Mouse (Mus musculus): ENCODE measurements around the gene Tmc6.
A peak's percentile ranks its signal among the peaks of the same experiment; 100 is the strongest.

Gene Tmc6

DNA sequence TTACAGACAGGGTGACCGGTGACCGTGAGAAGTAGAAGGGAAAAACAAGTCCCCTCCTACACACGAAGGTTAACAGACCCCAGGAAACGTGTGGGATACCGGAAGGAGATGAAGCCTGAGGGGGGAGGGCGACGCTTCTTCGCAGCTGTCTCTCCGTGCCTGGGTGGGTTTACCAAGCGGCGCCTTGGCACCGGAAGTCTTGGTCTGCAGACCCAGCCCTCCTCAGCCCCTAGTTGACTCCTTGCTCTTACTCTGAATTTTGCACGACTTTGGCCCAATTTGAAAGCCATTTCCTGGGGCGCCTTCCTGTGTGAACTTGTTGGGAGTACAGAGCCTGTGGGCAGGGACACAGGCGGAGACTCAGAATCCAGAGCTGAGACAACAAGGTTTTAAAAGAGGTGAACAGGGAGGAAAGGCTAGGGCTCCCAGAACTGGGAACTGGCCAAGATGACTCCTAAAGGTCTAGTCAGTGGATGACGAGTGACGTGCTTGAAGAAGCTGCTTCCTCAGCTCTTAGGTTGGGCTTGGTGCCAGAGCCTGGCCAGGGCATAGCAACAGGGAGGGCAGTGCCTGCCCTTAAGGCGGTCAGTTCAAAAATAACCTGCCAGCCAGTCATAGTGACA is 688 bp downstream of the Tmc6 start:
- DNase-seq (ENCODE audit: low spot score in 2 of 2) = peak in 1 of 2 experiments; percentile 56

DNA sequence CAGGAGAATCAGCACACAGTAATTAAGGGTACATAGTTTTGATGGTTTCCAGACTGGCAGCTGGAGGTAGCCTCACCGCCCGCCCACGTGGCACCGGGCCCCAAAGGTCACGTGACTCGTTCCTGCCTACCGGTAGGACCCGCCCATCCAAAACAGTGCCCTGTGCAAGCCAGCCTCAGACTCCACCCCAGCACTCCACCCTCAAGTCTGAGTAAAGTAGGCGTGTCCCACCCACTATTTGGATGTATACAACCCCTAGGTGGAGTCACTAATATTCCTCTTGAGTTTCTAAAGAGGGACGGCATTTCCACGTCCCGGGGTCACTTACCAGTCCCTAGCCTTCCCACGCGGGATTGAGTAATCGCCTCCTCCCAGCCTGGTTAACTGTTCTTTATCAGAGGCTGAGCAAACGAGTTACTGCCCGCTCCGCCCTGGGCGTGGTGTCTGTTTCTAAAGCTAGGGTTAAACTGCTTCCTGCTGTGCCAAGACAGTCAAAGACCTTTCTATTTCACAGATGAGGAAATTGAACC is 1.4 kb downstream of the Tmc6 start:
- DNase-seq (ENCODE audit: low spot score in 2 of 2) = peak; percentile 82 to 90

DNA sequence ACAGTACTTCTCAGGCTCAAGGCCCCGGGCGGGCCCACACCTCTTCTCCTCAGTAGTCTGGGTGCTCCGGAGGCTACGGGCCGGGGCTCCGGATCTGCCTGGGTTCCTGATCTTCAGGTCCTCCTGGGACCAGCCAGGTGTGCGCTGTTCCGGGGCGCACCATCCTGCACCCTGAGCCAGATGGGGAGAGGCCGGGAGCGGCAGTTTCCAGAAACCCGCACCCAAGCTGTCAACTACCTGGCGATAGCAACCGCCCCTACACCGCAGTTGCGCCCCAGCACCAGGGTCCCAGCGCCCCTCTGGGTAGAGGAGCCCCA is 1.8 kb downstream of the Tmc6 start:
- DNase-seq (ENCODE audit: low spot score in 2 of 2) = no peak

DNA sequence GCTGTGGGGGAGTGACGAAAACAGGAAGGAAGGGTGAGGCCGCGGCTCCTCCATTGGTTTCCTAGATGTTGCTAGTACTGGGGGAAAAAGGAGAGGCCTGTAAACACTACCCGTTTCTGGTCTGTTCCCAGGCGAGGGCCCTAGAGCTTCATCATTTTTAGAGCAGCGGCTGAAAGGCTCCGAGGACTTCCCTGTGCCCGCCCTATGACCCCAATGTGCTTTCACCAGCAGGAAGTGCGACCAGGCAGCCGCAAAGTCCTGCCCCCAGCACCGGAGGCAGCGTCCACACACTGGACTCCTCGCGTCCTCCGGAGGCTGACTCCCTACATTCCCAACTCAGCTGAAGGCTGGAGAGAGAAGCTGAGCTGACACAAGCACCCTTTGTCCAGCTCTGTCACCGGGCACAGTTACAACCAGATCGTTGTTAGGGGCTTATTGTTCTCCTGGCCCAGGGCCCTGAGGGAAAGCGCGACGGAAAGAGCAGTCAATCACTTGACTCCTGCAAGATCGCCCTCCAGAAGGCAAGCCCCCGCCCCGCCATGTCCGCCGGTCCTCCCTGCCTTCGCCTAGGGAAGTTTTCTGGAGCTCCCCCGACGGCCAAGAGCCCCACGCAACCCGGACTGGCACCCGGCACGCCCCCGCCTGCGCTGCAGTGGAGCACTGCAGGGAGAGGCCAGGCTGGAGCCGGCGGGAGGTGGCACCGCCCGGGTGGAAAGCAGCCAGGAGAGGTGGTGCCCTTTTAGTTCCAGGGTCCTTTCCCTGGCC is 2.4 kb downstream of the Tmc6 start:
- DNase-seq (ENCODE audit: low spot score in 2 of 2) = peak in 1 of 2 experiments; percentile 68

DNA sequence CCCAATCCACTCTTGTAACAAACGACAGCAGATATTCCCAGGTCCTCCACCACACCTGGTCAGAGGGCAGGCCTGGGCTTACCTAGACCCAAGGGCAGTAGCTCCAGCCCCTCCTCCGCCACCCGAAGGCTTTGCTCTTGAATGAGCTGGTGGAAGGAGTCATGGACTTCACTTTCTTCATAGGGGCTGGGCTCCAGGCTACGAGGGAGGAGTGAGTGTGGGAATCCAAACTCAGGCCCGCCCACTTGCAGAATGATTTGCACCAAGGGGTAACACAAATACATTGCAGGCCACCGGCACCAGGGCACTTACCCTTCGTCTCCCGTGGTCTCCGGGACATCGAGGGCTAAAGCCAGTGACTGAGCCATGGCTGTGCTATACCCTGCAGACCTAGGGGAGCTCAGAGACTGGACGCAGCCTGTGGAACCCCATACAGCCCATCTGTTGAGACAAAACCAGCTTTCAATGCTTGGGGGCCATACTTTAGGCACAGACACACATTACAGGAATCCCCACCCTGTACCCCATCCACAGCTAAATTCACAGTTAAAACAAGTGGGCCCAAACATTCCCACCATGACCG is 3.1 kb downstream of the Tmc6 start:
- no peak for DNase-seq (ENCODE audit: low spot score in 2 of 2)

DNA sequence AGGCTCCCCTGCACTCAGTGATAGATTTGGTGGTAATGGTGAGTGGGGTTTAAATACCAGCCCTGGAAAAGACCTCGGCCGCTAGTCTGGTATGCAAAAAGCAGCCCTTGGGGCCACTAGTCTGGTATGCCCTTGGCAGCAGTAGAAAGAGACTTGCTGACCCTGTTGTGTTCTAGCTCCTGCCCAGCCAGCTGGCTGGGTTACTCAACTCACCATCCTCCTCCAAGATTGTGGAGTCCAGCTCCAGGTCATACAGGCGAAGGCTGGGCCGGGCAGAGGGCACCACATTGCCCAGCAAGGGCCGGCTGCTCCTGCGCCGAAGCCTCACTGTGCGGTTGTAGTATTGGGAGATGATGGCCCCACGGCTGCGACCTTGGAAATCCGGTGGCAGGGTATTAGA is 4.0 kb downstream of the Tmc6 start:
- DNase-seq (ENCODE audit: low spot score in 2 of 2) = no peak

DNA sequence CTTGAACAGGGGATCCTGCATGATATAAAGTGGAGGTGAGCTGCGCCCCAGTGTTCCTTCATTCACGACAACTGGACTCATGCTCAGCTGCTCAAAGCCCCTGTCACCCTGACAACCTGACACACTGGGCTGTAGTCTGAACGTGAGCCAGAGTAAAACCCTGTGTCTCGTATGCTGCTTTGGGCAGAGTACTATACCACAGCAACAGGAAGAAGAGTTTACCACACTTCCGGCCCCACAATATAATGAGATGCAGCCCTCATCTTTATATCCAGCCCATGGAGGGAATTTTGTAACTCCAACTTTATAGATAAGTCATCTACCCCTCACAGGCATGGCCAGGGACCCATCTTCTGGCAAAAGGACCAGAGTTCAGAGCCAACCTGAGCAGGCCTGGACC is 4.9 kb downstream of the Tmc6 start:
- DNase-seq (ENCODE audit: low spot score in 2 of 2) = no peak

DNA sequence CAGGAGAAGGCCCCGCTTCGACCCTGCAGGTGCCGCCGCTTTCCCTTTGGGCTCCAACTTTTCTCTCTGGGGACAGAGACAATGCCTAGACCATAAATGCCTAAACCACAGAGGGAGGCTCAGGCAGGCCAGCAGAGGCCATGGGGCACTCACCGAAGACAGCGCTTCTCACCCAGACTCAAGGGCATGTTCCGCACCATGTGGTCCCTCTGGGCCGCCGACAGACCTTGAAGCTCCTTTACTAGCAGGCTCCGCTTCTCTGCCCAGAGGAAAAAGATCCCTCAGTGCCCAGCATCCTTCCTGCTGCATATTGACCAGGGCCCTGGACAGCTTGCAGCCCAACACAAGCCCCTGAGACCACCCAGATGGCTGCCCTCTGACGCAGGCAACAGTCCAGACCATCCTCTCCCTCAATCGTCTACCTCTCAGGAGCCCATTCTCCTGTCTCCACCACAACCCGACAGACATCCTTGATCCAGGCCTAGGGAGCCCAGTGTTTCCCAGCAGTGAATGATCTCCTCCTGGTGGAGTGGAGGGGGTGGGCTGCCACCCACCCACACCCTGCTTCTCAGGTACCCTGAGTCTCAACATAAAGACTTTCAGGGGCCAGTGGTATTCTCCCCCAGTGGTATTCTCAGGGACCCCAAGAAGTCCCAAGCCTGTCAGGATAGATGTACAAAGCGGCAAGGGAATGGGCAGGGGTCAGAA is 5.8 kb downstream of the Tmc6 start:
- DNase-seq (ENCODE audit: low spot score in 2 of 2) = no peak

DNA sequence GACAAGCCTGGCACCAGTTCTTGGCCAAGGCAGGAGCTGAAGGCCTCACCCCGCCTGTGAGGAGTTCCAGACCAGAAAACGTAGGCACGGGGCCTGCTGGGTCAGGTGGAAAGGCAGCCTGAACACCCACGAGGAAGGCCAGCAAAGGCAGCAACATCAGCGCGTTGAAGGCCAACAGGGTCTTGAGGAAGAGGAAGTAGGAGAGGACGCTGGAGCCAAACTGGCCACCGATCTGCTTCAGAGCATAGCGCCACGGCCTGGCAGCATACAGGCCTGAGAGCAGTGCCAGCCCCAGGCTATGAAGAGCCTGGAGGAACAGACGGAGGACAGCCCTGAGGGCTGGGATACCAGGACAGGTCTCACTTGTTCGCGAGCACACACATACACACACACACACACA is 6.5 kb downstream of the Tmc6 start:
- no peak for DNase-seq (ENCODE audit: low spot score in 2 of 2)

DNA sequence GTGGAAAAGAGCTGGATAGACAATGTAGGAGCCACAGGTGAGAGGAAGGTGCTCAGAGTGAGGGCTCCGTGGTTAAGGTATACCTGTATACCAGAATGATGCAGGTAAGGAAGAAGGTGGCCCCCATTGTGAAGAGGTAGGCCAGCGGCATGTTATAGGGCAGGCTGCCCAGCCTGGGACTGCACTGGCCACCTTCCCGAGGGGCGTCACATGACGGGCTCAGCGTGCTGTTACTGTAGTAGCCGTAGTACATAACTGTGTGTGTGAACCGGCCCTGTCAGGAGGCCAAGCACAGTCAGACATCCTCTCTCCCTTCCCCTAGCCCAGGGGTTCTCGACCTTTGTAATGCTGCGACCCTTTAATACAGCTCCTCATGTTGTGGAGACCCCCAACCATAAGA is 7.1 kb downstream of the Tmc6 start:
- DNase-seq (ENCODE audit: low spot score in 2 of 2) = no peak

DNA sequence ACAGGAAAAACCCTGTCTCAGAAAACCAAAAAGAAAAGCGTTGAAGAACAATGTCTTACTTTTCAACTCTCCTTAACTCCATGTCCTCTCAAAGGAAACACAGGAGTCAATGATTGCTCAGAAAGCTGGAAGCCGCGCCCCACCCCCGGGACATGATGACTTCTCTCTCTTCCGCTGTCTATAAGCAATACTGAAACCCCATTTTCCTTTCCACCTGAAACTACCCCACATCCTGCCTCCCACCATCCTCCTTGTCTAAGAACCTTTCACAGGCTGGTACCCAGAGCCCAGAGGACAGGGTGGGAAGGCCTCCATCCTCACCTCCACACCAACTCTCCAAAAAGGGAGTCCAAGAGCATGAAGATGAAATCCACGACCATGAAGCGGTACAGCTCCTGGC is 9.6 kb downstream of the Tmc6 start:
- DNase-seq (ENCODE audit: low spot score in 2 of 2) = no peak

DNA sequence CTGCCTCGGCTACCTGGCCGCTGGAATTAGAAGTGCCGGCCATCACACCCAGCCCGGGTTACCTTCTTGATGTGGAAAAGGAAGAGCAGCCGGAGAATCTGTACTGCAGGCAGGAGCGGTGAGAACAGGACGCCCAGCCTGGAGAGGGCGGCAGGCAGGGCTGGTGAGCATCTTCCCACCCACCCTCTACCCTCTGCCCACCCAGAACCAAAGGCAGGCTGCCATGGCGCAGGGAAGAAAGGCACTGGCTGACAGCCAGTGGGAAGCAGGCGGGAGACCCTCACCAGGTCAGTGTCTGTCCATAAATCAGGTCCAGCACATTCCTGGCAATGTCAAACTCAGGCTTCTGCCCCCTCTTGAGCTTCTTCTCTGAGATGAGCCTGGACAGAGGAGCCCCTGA is 11.6 kb downstream of the Tmc6 start:
- DNase-seq (ENCODE audit: low spot score in 2 of 2) = no peak

DNA sequence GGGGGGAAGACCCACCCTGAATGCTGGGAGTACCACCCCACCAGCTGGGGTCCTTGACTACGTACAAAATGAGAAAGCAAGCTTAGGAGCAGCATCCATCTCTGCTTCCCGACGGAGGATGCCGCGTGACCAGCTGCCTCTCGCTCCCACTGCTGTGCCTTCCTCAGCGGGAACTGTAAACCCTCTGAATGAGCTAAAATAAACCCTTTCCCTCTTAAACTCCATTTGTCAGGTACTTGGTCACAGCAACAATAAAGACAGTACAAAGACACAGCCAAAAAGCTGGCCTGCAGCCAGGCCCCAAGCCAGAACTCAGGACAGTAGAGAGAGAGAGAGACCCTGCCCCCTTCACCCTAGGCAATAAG is 12.3 kb downstream of the Tmc6 start:
- no peak for DNase-seq (ENCODE audit: low spot score in 2 of 2)

DNA sequence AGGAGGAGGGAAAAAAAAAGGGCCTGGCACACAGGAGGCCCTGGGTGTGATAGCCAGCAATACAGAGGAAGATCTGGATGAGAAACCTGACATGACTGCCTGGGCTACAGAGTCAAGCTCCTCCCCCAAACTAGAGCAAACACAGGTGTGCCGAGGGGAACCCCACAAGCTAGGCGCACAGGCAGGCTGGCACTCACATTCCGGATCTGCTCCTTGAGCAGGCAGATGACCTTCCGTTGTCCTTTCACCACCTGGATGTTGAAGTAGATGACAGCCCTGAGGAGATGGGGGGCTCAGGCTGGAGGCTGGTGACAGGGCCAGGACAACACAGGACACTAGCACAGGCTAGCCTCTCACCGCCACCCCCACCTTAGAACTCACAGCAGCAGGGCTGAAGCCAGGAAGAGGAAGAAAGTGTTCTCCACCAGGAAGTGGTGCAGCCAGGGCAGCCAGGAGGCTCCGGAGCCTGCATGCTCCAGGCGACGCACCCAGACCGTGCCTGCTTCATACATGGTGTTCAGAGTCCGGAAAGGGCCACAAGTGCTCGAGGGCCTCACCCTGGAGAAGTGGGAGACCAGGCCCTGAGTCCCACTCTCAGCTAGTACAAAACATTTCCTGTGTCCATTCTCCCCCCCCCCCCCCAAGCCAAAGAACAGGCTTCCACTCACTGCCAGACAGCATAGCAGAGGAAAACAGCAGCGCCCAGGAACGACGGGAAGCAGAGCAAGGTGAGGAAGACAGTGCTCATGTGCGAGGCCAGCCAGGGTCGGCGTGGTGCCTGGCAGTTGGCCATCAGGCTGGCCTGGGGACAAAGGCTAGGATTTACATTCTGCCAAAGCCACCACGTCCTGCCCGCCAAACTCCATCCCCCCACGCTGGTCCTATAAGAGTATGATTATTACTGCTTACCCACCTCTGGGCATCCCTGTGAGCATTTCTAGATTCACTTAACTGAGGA is 13.0 kb downstream of the Tmc6 start:
- no peak for DNase-seq (ENCODE audit: low spot score in 2 of 2)

DNA sequence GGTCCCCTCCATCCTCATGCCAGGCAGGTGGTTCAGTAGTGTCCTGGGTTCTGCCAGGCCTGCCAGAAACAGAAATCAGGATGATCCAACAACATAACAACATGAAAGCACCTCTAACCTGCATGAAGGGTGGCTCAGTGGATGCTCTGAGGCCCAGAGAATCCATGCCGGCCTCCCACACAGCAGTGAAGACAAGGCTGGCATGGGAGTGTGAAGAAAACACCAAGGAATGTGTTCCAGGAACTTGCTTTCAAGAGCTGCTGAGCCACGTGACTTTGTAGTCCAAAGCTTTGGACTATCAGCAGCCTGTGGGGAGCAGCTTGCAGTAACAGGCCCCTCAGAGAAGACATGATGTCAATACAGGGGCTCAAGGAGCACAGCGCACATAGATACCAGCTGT is 15.7 kb downstream of the Tmc6 start:
- no peak for DNase-seq (ENCODE audit: low spot score in 2 of 2)

DNA sequence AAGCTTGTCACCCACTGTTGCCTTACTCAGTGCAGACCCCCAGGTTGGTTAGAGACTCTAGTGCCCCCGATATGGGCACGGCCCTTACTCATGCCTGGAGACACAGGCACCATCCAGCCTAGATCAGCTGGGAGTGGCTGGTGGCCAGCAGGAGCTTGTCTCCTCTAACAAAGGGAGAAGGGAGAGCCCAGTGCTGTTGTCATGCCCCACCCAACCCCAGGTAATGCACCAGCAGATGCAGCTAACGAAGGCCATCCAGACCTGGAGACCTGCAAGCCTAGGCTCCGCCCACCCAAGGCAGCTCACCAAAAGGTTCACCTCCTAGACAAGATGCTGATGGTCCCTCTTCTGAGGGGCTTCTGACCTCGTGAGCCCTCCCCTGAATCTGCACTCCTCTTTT is 16.6 kb downstream of the Tmc6 start:
- DNase-seq (ENCODE audit: low spot score in 2 of 2) = no peak

DNA sequence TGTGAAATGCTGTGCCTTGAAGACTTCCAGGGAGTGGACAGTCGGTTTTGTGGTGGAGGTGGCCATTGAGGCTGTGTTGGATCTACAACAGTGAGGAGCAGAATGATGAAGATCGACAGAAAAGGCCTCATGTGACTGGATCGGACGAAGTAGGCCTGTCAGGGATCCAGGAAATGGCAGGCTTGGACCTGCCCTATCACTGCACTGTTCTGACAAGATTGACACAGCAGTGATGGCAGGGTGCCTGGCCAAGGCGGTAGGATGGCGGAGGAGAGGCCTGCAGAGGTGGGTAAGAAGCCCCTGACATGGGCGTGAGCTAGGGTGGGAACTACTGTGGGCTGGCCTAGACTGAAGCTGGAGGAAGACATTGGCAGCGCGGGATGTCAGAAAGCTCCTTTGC is 17.7 kb downstream of the Tmc6 start:
- DNase-seq (ENCODE audit: low spot score in 2 of 2) = no peak

DNA sequence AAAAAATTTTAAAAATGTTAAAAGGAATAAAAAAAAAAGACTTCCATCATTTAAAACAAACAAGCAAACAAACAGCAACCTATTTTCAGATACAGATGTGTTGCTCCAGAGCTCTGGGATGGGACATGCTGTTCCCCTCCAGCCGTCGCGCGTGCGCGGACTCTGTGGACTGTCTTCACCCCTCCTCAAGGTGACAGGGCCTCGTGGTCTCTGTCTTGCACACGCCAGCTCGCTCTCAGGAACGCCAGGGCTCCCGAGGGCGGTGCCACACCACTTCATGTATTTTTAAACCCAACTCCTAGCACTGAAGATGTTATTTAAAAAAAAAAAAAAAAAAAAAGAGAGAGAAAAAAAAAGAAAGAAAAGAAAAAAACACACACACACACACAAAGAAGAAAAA is 19.8 kb downstream of the Tmc6 start:
- DNase-seq (ENCODE audit: low spot score in 2 of 2) = no peak

DNA sequence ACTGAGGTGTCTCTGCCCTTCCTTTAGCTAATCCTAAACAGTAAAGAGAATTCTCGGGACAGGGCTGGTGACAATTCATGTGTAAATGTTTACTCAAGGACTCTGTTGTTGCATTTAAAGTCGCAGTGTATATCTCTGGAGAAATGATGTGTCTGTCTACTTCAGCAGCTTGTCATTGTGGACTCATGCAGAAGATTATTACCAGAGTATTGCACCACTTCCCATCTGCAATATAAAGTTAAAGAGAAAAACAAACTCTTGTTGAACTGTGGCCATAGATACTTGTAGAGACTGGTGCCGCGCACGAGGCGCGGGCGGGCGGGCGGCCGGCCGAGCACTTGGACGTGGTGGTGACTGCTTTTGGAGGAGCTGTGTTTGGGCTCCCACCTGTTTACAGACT is 20.2 kb downstream of the Tmc6 start:
- no peak for DNase-seq (ENCODE audit: low spot score in 2 of 2)

DNA sequence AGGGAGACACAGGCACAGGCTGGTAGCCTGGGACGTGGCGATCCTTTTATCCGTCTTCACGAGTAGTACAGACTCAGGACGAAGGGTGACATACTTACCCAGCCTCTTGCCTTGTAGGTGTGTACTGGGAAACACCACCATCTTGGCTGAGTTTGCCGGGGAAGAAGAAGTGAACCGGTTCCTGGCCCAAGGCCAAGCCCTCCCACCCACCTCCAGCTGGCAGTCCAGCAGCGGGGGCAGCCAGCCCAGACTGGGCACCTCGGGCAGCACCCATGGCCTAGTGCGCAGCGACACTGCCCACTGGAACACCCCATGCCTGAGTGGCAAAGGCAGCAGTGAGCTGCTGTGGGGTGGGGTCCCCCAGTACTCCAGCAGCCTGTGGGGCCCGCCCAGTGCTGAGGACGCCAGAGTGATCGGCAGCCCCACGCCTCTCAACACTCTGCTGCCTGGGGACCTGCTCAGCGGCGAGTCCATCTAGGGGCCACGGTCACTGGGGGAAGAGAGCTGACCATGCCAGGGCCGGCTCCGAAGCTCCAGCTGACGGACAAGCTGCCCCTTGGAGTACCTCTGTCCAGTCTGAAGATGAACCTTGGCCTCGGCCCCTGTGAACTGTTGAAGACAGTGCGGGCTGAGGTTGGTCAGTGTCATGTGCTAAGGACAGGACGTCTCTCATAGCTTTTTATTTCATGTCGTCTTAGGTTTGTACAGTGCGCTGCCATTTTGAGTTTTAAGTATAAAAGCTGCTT is 21.5 kb downstream of the Tmc6 start:
- DNase-seq (ENCODE audit: low spot score in 2 of 2) = no peak

DNA sequence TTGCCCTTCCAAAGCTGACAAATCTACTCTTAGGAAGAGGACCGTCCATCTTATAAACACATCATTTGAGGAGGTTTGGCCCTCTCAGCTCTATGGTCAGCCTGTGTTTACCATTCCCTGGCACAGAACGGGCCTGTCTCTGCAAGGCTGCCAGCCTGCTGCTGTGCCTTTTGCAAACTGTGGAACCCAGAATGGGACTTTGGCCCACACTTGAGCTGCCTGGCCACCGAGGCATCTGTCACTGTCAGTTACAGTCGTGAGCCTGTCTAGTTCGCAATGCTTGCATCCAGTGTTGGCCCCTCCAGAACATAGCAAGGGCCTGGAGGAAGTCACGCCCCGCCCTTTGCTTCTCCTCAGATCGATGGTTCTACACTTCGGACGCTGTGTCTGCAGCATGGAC is 22.7 kb downstream of the Tmc6 start:
- no peak for DNase-seq (ENCODE audit: low spot score in 2 of 2)

All from urinary bladder, postnatal 4 days (tissue).